ENCODE assay signal across 8 mouse cellular contexts in the genomic region with DNA sequence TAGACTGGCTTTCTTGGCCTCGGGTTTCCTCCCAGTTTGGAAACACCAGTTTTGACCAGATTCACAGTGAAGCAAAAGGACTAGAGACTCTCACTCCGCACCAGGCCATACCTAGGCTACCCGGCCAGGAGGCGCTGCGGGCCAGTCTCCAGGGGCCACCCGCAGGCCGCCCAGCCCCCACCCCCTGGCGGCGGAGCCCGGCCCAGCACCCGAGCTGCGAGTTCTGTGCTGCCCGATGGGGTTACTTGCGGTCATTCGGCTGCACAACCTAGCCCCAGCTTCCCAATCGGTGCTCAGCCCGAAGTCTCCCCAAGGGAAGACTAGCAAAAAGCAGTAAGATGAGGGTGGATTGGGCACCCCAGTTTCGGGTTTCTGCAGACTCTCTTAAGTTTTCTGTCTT. TPM values are rescaled to one million over a fixed set of nuclear protein-coding genes. Genes with fewer than 3 reads are reported as not detected.
A peak's percentile ranks its signal among the peaks of the same experiment; 100 is the strongest.
DNase-seq lines count a peak whose midpoint lies in the region; ATAC-seq and TF ChIP-seq lines count a peak whose summit lies in the region.

No protein-coding gene starts in this region.

- H3K4me1 ChIP-seq in ES-Bruce4 (ENCODE audit: control insufficient read depth, insufficient read depth, low read length) = no peaks in the 10 kb centered on the region
- peaks cover 9% of the 10 kb centered on the region; the same call in 1 of the 2 replicates for H3K4me1 ChIP-seq in forebrain, embryonic 14.5 days (ENCODE audit: control insufficient read depth, insufficient read depth, low read length)
- H3K4me1 ChIP-seq in neural tube, embryonic 14.5 days (ENCODE audit: control insufficient read depth, insufficient read depth, low read length) = 0 out of 2 replicates have a peak, but pooled peaks cover 4% of the 10 kb centered on the region

- H3K4me3 ChIP-seq in ES-Bruce4 (ENCODE audit: low read depth, low read length) = peak overlapping the region; percentile 58
- H3K4me3 ChIP-seq in forebrain, embryonic 14.5 days (ENCODE audit: low read depth, low read length) = peak overlapping the region; percentile 61
- H3K4me3 ChIP-seq in neural tube, embryonic 14.5 days (ENCODE audit: low read depth, low read length) = peak overlapping the region; percentile 61

- TF ChIP-seq CTCF in ES-Bruce4 (IDR thresholded peaks at IDR 0.05; ENCODE audit: low read depth, low read length) = peak; percentile 60

- under 1% methylated on average over 18 of the region's 18 CpGs for WGBS in forebrain, embryonic 14.5 days
- WGBS in neural tube, embryonic 14.5 days = 2% methylated on average over 18 of the region's 18 CpGs

- peak; percentile 52 for DNase-seq in cerebellum, adult 11 months
- peak; percentile 53 for DNase-seq in forebrain, embryonic 14.5 days (ENCODE audit: low spot score)
- peak; percentile 93 to 94 for DNase-seq in heart, postnatal 14 days
- peak; percentile 41 to 79 for DNase-seq in layer of hippocampus, adult 18-20 months (ENCODE audit: low spot score in 2 of 2)
- peak; percentile 85 to 90 for DNase-seq in lung, adult 18-20 months
- peak; percentile 95 for DNase-seq in testis, postnatal 10 days (ENCODE audit: low spot score)

- intact Hi-C loops in heart, postnatal 14 days (cut with DNase I) = loop anchor here (2.0 to 5.0 kb wide), 5 partner anchors 38 to 434 kb away; no protein-coding TSS in a partner anchor

- no peak for TF ChIP-seq POLR2A in ES-Bruce4 (IDR thresholded peaks at IDR 0.05; ENCODE audit: insufficient read depth, low read length)

- peak overlapping the region; percentile 82 for H3K4me2 ChIP-seq in forebrain, embryonic 14.5 days (ENCODE audit: low read length)
- peak overlapping the region; percentile 85 for H3K4me2 ChIP-seq in neural tube, embryonic 14.5 days (ENCODE audit: low read depth, low read length)

- ATAC-seq in forebrain, embryonic 14.5 days = peak; percentile 54
- ATAC-seq in neural tube, embryonic 14.5 days (ENCODE audit: low read depth) = peak; percentile 65; the same call in 1 of the 2 replicates

- H3K36me3 ChIP-seq in ES-Bruce4 (ENCODE audit: control insufficient read depth, insufficient read depth, low read length, poor library complexity, severe bottlenecking) = no peaks in the 10 kb centered on the region
- no peaks in the 10 kb centered on the region for H3K36me3 ChIP-seq in forebrain, embryonic 14.5 days (ENCODE audit: control insufficient read depth, insufficient read depth, low read length)
- H3K36me3 ChIP-seq in neural tube, embryonic 14.5 days (ENCODE audit: control insufficient read depth, insufficient read depth, low read length) = no peaks in the 10 kb centered on the region

- no peaks in the 10 kb centered on the region for H3K9me3 ChIP-seq in ES-Bruce4 (replicated peaks; ENCODE audit: control insufficient read depth, insufficient read depth, low read length, poor library complexity, severe bottlenecking)
- H3K9me3 ChIP-seq in forebrain, embryonic 14.5 days (replicated peaks; ENCODE audit: control insufficient read depth, low read length) = no peaks in the 10 kb centered on the region
- no peaks in the 10 kb centered on the region for H3K9me3 ChIP-seq in neural tube, embryonic 14.5 days (ENCODE audit: control insufficient read depth, low read length)

- peaks cover 3% of the 10 kb centered on the region; the same call in 1 of the 2 replicates for H3K27me3 ChIP-seq in ES-Bruce4 (ENCODE audit: control insufficient read depth, insufficient read depth, low read length, poor library complexity, severe bottlenecking)
- H3K27me3 ChIP-seq in forebrain, embryonic 14.5 days (replicated peaks; ENCODE audit: control insufficient read depth, insufficient read depth, low read length) = no peaks in the 10 kb centered on the region
- 0 out of 2 replicates have a peak, but pooled peaks cover 2% of the 10 kb centered on the region for H3K27me3 ChIP-seq in neural tube, embryonic 14.5 days (ENCODE audit: control insufficient read depth, insufficient read depth, low read length)

- TF ChIP-seq EP300 in ES-Bruce4 (IDR thresholded peaks at IDR 0.05; ENCODE audit: insufficient read depth, low read depth, low read length) = no peak

- H3K9ac ChIP-seq in ES-Bruce4 (ENCODE audit: low read depth, poor library complexity, severe bottlenecking) = peak overlapping the region; percentile 70
- H3K9ac ChIP-seq in forebrain, embryonic 14.5 days (ENCODE audit: low read length) = peak overlapping the region; percentile 63
- peak overlapping the region; percentile 53 for H3K9ac ChIP-seq in neural tube, embryonic 14.5 days (replicated peaks; ENCODE audit: low read depth, low read length)

- H3K27ac ChIP-seq in ES-Bruce4 (ENCODE audit: insufficient read depth, low read length) = no peak overlapping the region
- no peak overlapping the region for H3K27ac ChIP-seq in forebrain, embryonic 14.5 days (ENCODE audit: low read depth, low read length)
- H3K27ac ChIP-seq in neural tube, embryonic 14.5 days (ENCODE audit: low read depth, low read length) = peak overlapping the region; percentile 60; the same call in 1 of the 2 replicates

RNA-seq across cellular contexts. Expression of a gene that starts 1.1 kb away (rescaled TPM):
- 2.4 and 2.6 TPM in 2 replicates for polyA plus RNA-seq in ES-Bruce4 (2011; ENCODE audit: insufficient read depth, insufficient read length, low read depth, missing spikeins)
- polyA plus RNA-seq in forebrain, embryonic 14.5 days (2014; fragmentation: Nextera tagmentation; extraction: Ambion mirVana) = 9.6 and 12.3 TPM in 2 replicates
- 10 to 100 TPM; 22.8 to 33.6 TPM for total RNA-seq in heart, postnatal 14 days (2021)
- total RNA-seq in layer of hippocampus, adult 18-20 months (2021) = 10 to 100 TPM; 21.4 to 21.7 TPM
- 11.3 and 21.4 TPM in 2 replicates for polyA plus RNA-seq in neural tube, embryonic 14.5 days (2014; fragmentation: Nextera tagmentation; extraction: Ambion mirVana)
